ENCODE assay signal across 7 mouse cellular contexts in genomic region chr17:58773595-58773994, GRCm38 (mm10).
"Had no signal": no experiment of that assay in that cellular context is flagged by ENCODE, and none has a peak within 500 bp of the region (broad histone marks: within the 10 kb centered on the region; RNA-seq: fewer than 3 reads in every experiment).

No protein-coding gene starts in this region.

- DNase-seq: kidney, postnatal 10 days; lung, adult 2 months; lung, postnatal 36 days; midbrain, embryonic 14.5 days; right cerebral cortex, postnatal 4 days; thymus, adult 2 months; thymus, postnatal 25 days had no signal
